Mouse (Mus musculus): Measurements from ENCODE around the gene Pex26. TPM values are rescaled to one million over a fixed set of nuclear protein-coding genes. Genes with fewer than 3 reads are reported as not detected.

Pex26 gene
- polyA plus RNA-seq, 2 experiments from 2014 or later: 2.3 to 4.3 TPM

GRCm38 (mm10) chr6:121167381-121167975 is 16.0 kb upstream of the Pex26 start:
- no peak for ATAC-seq

GRCm38 (mm10) chr6:121171102-121171501 is 12.4 kb upstream of the Pex26 start:
- no peak for ATAC-seq

DNA sequence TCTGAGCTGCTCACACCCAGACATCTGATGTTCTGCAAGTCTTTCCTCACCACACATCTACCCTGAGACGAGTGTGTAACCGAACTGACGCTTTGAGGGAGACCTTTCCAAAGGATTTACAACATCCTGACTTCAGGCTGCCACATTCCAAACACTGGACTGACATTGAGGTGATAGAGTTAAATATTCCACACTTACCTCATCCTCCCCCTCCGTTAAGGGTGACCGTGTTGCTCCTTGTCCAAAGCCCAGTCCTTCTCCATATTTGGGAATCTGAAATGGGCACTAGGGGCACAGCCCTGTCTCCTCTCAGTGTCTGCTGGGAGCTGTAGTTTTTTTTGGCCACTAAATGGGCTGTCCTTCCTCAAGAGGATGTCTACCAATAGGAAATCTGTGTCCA is 10.0 kb upstream of the Pex26 start:
- no peak for ATAC-seq

GRCm38 (mm10) chr6:121174761-121175160 is 8.7 kb upstream of the Pex26 start:
- ATAC-seq: no peak

GRCm38 (mm10) chr6:121176011-121176730 is 7.3 kb upstream of the Pex26 start:
- ATAC-seq: no peak

- ATAC-seq: no peak
Observed at GRCm38 (mm10) chr6:121176731-121177098, 6.8 kb upstream of the Pex26 start.

- no peak for ATAC-seq
Observed at GRCm38 (mm10) chr6:121177118-121177708, 6.3 kb upstream of the Pex26 start.

DNA sequence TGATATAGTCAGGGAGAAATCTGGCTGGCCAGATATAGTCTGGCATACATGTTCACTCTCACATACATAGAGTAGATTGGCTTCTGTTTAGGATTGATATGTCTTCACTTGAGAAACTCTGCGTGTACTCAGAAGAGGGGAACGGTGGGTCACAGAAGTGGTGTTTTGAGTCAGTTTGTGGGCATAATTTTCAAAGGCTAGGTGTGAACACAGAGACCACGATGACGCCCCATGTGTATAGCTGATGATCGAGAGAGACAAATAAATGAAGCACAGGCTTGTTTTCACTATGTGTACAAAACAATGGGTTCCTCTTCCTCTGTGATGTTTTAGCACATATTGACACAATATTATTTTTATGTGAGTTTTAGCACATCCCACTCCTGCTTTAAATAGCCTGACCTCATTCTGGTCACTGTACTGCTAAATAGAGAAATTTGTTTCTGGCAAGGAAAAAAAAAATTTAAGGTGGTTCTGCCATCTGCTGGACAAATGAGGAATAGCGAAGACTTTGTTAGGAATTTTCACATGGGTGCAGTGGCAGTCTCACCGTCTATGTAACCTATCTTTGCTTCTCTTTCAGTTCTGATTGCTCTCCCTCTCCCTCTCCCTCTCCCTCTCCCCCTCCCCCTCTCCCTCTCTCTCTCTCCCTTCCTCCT is 4.6 kb upstream of the Pex26 start:
- peak; percentile 23 for ATAC-seq

DNA sequence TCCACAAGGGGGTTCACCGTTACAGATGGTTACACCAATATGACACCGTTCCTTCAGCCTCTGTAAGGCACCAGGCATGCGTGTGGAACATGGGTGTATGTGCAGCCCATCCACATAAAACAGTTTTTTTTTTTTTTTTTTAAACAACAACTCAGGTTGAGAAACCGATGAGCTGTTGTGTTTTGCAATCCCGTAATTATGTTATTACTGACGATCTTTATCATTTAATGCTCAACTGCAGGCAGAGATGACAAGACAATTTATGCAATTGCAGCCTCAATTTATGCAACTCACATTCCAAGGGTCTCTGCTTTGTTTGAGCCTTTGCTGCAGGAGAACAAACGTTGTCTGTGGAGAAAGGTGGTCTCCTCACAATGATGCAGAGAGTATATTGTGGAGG is 3.6 kb upstream of the Pex26 start:
- no peak for ATAC-seq

- ATAC-seq: peak; percentile 83
Observed at GRCm38 (mm10) chr6:121184198-121185140, 1.0 kb downstream of the Pex26 start.

DNA sequence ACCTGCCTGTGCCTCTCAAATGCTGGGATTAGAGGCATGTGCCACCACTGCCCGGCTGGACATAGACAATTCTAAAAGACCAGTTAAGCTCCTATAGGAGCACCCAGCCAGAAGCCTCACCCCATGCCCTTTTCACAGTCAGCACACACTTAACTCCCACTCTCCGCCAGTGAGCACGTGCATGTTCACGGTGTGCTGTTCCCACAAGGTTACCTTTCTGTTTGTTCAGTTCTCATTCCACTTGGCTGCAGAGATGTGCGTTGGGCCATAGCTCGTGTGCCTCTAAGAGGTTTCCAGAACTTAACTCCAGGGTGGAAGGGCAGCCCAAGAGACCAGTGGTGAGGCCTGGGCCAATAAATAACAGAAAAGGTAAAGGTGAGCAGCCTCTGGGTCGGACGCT is 1.8 kb downstream of the Pex26 start:
- ATAC-seq: no peak

DNA sequence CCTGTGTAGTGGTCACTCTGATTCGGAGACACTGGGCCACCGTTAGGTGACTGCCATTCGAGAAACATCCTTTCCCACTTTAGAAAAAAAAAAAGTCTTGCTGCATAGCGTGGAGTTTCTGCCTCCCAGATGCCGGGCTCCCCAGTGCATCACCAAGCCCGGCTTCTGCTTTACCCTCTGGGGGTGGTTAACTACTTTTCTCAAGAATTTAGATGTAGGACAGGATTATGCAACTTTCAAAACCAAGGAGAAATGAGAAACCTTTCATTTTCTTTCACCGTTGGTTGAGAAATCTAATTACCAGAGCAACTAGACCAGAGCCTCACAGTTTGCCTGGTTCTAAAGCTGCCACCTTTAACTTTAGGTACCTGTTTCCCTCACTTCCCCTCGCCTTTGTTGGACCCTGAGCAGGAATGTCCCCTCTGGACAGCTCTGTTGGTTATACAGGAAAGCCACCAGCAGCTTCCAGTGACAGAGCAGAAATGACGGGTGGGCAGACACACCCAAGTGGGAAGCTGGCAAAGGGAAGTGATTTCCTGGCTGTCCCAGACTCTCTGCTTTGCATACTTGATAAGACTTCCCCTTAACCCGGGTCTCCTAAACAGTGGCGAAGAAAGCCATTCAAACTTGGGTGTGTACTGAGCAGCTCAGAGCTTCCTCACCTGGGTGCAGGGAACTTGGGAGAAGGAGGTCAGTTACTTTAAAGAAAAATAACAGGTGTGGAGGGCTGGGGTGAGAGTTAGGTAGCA is 8.0 kb downstream of the Pex26 start:
- no peak for ATAC-seq

DNA sequence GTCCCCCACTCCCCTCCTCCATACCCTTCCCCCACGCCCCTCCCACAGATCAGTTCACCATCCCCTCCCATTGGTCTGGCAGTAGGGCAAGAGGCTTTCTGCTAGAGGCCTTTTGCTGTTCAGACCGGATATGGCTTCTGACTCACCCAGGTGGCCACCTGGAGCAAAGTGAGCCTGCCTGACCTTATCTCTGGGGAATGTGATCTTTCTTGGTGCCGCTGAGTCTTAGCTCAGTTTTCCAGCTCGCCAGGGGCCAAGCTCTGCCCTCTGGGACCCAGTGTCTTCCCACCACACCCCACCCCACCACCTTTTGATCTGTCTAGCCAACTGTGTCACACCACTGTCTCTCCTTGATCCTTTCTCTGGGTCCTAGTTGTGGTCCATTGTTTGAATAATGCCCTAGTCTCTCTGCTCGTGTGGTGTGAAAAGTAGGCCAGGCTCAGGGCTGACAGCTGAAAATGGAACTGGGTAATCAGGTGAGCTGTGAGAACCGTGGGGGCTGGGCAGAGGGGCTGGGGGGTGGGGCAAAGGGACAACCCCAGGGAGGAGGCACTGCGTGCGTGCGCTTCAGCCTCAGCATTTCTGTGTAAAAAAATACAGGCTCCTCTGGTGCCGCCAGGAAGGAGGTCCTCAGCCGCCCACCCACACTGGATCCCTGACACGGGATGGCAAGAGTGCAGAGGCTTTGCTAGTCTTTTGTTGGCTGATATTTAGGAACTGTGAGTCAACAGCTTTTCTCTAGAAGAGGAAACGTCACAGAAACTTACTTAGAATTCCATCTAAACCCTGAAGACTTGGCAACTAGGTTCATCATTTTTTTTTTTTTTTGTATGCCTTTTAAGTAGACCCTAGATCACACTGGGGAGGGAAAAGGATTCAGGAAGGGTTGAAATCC is 10.8 kb downstream of the Pex26 start:
- peak; percentile 11 for ATAC-seq

DNA sequence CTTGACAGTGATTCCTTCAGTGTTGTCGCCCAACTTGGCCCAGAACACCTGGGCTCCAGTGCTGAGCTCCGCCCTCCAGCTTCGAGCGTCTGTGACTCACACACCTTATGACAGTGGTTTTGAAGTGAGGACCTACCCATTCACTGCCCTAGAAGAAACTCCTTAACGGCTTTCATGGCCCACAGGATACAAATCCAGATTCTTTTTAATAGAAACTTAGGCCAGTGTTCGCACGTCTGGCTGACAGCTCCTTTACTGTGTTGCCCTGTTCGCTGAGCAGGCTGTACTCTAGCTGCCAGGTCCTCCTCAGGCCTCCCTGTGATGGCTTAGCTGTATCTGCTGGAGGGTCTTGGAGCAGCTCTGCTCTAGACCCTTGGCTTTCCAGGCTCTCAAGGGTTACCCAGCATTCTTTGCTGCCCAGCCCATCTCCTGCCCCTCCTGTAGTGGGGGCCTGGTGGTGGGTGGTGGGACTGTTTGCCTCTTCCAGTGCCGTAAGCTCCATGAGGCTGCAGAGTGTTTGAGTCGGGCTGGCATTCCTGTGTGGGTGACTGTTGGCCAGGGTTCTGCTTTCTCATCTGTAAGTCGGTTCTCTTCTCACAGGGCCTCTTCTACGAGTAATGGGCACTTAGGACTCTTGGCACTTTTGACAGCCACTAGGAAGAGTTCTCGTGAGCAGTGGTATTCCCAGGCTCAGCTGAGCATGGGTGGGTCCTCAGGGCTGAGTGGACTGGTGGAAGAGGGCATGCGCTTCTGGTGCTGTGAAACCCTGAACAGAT is 11.7 kb downstream of the Pex26 start:
- ATAC-seq: no peak

DNA sequence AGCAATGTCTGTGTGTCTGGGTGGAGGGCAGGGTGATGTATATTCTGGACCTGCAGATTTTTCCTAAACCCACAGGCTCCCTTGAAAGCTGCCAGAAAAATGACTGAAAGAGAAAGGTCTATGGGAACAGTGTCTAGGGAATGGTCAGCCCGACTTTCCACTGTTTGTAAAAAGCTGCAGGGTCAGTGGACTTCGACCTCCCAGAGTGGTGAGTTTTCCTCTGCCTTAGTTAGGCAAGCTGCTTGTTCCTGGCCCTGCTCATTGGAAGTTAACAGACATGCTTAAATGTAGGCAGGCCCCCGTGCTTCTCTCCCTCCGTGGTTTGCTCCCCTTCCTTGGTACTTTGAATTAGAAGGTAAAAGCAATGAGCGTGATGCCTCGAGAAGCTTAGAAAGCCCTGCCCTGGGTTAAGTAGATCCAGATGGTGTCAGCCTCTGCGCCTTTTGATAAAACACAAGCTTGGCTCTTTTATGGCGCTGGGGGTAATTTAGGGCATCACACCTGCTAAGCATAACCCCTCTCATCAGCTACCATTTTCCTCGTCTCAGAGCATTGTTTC is 14.4 kb downstream of the Pex26 start:
- ATAC-seq: no peak

GRCm38 (mm10) chr6:121200458-121200857 is 17.0 kb downstream of the Pex26 start:
- ATAC-seq: no peak

GRCm38 (mm10) chr6:121202026-121202425 is 18.6 kb downstream of the Pex26 start:
- ATAC-seq: no peak

- no peak for ATAC-seq
Observed at GRCm38 (mm10) chr6:121206481-121206880, 23.0 kb downstream of the Pex26 start.

DNA sequence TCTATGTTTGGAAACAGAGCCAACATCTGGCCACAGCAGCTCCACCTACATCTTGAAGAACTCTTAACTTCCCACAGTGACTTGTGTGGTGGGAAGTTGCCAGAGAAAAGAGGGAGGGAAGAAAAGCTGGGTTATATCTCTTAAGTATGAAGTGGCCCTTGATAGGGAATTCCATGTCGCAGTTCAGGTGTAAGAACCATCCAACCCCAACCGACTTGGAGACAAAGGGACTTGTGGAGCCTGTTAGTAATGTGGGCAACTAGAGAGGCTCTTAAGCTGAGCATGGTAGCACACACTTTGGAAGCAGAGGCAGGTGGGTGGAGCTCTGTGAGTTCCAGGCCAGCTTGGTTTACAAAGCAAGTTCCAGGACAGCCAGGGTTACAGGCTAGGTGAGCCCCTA is 26.1 kb downstream of the Pex26 start:
- no peak for ATAC-seq

All from CD4-positive, CD25-positive, alpha-beta regulatory T cell, adult 4 months (primary cell).